Mouse (Mus musculus) lung, embryonic 14.5 days (tissue): ENCODE results near the gene Slc25a38. TPM values are rescaled to one million over a fixed set of nuclear protein-coding genes. Genes with fewer than 3 reads are reported as not detected.

ENCODE experiments used
- ATAC-seq: fragments of 200-750 bp; cut with Nextera tagmentation; 2 replicates; pipeline ENCODE4 v1.8.0; 2017; ENCODE audit warnings: mild to moderate bottlenecking, moderate TSS enrichment, moderate library complexity; ENCODE audit not compliant: insufficient read depth
- DNase-seq: peaks from one replicate; pipeline ENCODE4 v3.0.0-alpha.2; 2015
- H3K27ac ChIP-seq: fragments of 300-500 bp; sonication (generic); 2 replicates; pipeline ENCODE4 v1.5.1; 2014; ENCODE audit warnings: low read depth, mild to moderate bottlenecking, moderate library complexity
- H3K27me3 ChIP-seq: fragments of 300-500 bp; sonication (generic); 2 replicates; pipeline ENCODE4 v1.6.1; 2014; ENCODE audit warnings: low read length, control low read depth; ENCODE audit not compliant: insufficient read depth
- H3K36me3 ChIP-seq: fragments of 300-500 bp; sonication (generic); 2 replicates; pipeline ENCODE4 v1.6.1; 2014; ENCODE audit warnings: control low read depth; ENCODE audit not compliant: insufficient read depth
- H3K4me1 ChIP-seq: fragments of 300-500 bp; sonication (generic); 2 replicates; pipeline ENCODE4 v1.6.1; 2014; ENCODE audit warnings: antibody characterized with exemption, control low read depth; ENCODE audit not compliant: insufficient read depth
- H3K4me2 ChIP-seq: fragments of 300-500 bp; sonication (generic); 2 replicates; pipeline ENCODE4 v1.6.1; 2014; ENCODE audit warnings: mild to moderate bottlenecking
- H3K4me3 ChIP-seq: fragments of 300-500 bp; sonication (generic); 2 replicates; pipeline ENCODE4 v1.5.1; 2014; ENCODE audit warnings: low read depth, low read length
- H3K9ac ChIP-seq: fragments of 300-500 bp; sonication (generic); 2 replicates; pipeline ENCODE4 v1.6.1; 2014
- H3K9me3 ChIP-seq: fragments of 300-500 bp; sonication (generic); 2 replicates; pipeline ENCODE4 v1.6.1; 2016; ENCODE audit warnings: low read depth, low read length, control low read depth
- CTCF ChIP-seq: IDR thresholded peaks from 2 replicates; pipeline ENCODE4 v1.5.1; 2016; ENCODE audit warnings: antibody characterized with exemption, low read depth
- WGBS: fragments of 180-500 bp; shearing (Covaris S2); extraction: QIAGEN DNeasy Blood & Tissue Kit; methylation state at CpG from one replicate; pipeline ENCODE4 v1.1.7; 2014; 5-methylcytosine and 5-hydroxymethylcytosine counted together
- polyA plus RNA-seq: library from polyadenylated mRNA; unstranded; fragments of >200 nt; fragmentation: Nextera tagmentation; extraction: Ambion mirVana; gene quantifications from 2 replicates; pipeline ENCODE4 v1.2.1, GENCODE M21; 2014

Gene Slc25a38
- polyA plus RNA-seq: 26.9 and 31.4 TPM in 2 replicates

DNA sequence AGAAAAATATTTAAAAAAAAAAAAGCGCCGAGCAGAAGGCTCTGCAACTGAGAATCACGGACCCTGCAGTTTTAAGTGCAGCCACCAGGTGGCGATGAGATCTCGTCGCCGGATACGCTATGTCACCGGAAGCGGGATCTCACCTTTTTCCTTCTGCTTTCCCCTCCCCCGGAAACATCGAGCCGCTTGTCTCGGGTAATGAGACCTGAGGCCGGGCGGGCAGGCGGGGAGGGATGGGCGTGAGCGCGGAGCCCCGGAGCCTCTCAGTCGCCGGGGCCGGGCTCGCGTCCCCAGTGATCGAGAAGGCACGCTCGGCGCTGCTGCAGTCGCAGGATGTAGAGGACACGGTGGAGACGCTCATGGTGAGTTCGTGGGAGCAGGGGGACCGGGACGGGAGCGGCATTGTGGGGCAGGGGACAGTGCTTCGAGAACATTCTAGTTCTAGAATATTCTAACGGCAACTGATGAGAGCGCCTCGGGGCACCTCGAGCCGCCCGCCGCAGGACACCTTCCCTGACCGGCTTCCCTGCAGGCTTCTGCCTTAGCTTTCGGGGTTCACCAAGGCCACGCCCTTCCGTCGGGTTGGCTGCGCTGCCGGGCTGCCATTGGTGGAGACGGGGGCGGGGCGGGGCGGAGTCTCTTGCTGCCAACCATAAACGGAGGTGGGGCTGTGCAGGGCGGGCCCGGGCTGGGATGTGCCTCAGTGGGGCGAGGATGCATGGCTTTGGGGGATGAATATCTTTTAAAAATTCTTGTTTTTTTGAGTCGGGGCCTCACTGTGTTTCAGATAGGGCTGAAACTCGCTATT lies at the start of gene Slc25a38:
Gene Slc25a38, plus strand, starts transcription at position 164 of the 808 bp plus-strand sequence.
- Histone ChIP-seq H3K4me1 (0 out of 2 replicates have a peak, but pooled peaks cover 2% of the 10 kb centered on the region), H3K4me2 (peak within 1 kb of the TSS; percentile 67), H3K4me3 (peak within 1 kb of the TSS; percentile 83), H3K9ac (peak within 1 kb of the TSS; percentile 71), H3K36me3 (no peaks in the 10 kb centered on the region), H3K27ac (peak within 1 kb of the TSS; percentile 96), H3K9me3 (no peaks in the 10 kb centered on the region), H3K27me3 (no peaks in the 10 kb centered on the region)
- under 1% methylated on average over 62 of the region's 62 CpGs for WGBS
- ATAC-seq: peak; percentile 99
- peak; percentile 83 for TF ChIP-seq CTCF
- DNase-seq: peak; percentile 98

DNA sequence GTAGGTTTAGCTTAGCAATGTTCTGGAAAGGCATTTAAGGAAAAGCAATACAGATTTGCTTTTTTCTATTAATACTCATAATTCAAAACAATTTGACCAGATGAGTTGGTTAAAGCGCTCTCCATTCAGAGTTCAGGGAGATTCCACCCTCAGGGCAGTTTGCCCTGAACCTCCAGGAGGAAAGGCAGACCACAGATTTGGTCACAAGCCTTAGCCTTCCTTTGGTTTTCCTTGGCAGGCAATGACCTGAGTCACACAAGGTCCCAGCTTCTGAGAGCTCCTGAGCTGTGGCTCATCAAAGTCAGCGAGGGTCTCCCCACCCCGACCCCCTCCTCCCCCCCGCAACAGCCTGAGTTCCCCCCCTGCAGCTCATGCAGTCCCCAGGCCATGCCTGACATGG lies 45.9 kb upstream of the Slc25a38 start:
- ATAC-seq (no peak), DNase-seq (no peak)
- no peak overlapping the region for H3K4me3 ChIP-seq
- 52% methylated on average over 4 of the region's 4 CpGs for WGBS
- H3K9me3 ChIP-seq: no peaks in the 10 kb centered on the region
- no peak overlapping the region for H3K9ac ChIP-seq
- no peaks in the 10 kb centered on the region for H3K4me1 ChIP-seq
- H3K4me2 ChIP-seq: no peak overlapping the region
- H3K27me3 ChIP-seq: no peaks in the 10 kb centered on the region
- no peaks in the 10 kb centered on the region for H3K36me3 ChIP-seq
- TF ChIP-seq CTCF: no peak
- H3K27ac ChIP-seq: no peak overlapping the region

DNA sequence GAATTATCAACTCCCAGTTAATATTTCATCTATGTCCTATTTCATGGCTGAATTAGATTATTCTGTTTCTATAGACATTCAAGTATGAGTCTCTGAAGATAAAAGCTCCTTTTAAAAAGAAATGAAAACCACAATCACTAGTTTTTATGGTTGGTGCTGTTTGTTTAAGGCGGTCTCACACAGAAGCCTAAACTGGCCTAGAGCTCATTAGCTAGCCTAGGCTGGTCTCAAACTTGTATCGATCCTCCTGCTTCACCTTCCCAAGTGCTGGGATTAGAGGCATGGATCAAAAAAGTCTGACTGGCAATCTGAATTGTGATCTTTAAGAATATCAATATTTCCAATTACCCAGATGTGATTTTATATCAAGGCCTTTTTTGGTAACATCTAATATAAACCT lies 42.6 kb upstream of the Slc25a38 start:
- no peak overlapping the region for H3K4me3 ChIP-seq
- TF ChIP-seq CTCF: no peak
- ATAC-seq (no peak), DNase-seq (no peak)
- 72% methylated on average over 2 of the region's 2 CpGs for WGBS
- no peaks in the 10 kb centered on the region for H3K9me3 ChIP-seq
- no peak overlapping the region for H3K27ac ChIP-seq
- H3K36me3 ChIP-seq: no peaks in the 10 kb centered on the region
- H3K4me1 ChIP-seq: no peaks in the 10 kb centered on the region
- H3K9ac ChIP-seq: no peak overlapping the region
- H3K27me3 ChIP-seq: no peaks in the 10 kb centered on the region
- H3K4me2 ChIP-seq: no peak overlapping the region

DNA sequence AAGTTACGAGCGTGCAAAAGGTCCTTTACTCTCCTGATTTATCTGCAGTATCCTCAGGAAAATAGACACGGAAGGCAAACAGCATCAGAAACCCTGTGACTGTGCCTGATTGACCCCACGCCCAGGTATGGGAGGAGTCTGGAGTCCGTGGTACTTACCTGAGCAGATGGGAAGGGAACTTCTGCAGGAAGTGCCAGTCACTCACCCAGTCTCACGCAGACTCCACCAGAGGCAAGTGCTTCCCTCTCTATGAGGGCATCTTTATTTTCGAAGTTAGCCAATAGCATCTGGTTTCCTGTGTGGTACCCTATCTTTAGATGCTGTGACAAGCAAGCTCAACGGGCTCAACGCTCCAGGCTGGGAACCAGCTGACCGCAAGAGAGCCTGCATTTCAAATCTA lies 42.1 kb upstream of the Slc25a38 start:
- DNase-seq (no peak), ATAC-seq (no peak)
- 46% methylated on average over 10 of the region's 10 CpGs for WGBS
- no peak overlapping the region for H3K27ac ChIP-seq
- no peaks in the 10 kb centered on the region for H3K4me1 ChIP-seq
- TF ChIP-seq CTCF: no peak
- no peak overlapping the region for H3K9ac ChIP-seq
- no peak overlapping the region for H3K4me2 ChIP-seq
- no peaks in the 10 kb centered on the region for H3K36me3 ChIP-seq
- H3K9me3 ChIP-seq: no peaks in the 10 kb centered on the region
- no peaks in the 10 kb centered on the region for H3K27me3 ChIP-seq
- no peak overlapping the region for H3K4me3 ChIP-seq

DNA sequence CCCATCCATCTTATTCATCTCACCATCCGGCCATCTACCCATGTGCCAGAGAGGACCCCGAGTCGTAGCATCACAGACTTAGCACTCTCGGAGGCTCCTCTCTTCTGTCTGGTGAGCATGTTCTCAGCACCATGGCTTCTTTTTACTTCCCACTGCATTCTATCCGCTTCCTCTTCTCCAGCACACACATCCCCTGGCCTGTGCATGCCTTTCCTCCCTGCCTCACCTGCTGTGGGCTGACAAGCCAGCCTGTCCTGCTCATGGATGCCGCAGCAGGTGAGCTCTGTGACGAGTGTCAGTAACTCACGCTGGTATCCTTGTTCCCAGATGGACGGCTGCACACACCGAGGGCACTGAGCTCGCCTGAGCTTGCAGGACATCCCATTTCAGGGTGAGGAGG lies 40.4 kb upstream of the Slc25a38 start, which contains the start of gene Cx3cr1:
Gene Cx3cr1, minus strand, starts transcription at position 101 of the 400 bp plus-strand sequence.
- DNase-seq (no peak), ATAC-seq (no peak)
- Histone ChIP-seq H3K4me2 (no peak within 1 kb of the TSS), H3K9ac (no peak within 1 kb of the TSS), H3K4me1 (no peaks in the 10 kb centered on the region), H3K27me3 (no peaks in the 10 kb centered on the region), H3K9me3 (no peaks in the 10 kb centered on the region), H3K27ac (no peak within 1 kb of the TSS), H3K36me3 (no peaks in the 10 kb centered on the region), H3K4me3 (no peak within 1 kb of the TSS)
- TF ChIP-seq CTCF: no peak
- 76% methylated on average over 11 of the region's 11 CpGs for WGBS

DNA sequence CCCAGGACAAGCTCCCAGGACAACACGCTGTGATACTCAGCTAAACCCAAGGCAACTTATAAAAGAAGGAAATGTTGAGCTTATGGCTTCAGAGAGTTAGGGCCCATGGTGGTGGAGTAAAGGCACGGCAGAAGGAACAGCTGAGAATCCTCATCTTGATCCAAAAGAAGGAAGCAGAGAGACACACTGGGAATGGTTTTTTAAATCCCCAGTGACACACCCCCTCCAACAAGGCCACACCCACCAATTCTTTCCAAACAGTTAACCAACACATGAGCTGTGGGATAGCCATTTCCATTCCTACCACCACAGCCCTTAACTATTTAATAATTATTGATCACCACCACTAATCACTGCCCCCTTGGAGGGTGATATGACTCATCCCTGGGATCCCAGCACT lies 38.9 kb upstream of the Slc25a38 start:
- Histone ChIP-seq H3K9me3 (no peaks in the 10 kb centered on the region), H3K4me2 (no peak overlapping the region), H3K4me1 (no peaks in the 10 kb centered on the region), H3K27me3 (no peaks in the 10 kb centered on the region), H3K9ac (no peak overlapping the region), H3K4me3 (no peak overlapping the region), H3K27ac (no peak overlapping the region), H3K36me3 (no peaks in the 10 kb centered on the region)
- no peak for TF ChIP-seq CTCF
- DNase-seq: no peak
- 64% methylated on average over 2 of the region's 2 CpGs for WGBS
- no peak for ATAC-seq

DNA sequence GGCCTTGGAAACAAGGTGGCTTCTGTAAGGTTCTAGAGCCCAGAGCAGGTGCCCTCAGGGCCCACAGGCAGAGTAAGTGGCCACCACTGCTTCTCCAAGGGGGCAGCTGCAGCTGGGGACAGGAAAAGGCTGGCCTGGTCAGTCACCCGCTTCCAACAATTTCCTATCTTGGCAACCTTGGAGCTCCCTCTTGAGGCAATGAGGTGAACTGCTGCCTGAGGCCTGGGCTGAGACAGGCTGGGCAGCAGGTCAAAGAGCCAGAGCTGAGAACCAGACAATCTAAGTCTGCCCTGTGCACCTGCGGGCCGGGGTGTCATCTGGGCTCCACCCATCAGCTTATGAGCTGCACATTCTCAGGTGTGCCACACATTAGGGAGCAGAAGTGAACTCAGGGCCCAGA lies 37.0 kb upstream of the Slc25a38 start:
- no peaks in the 10 kb centered on the region for H3K36me3 ChIP-seq
- ATAC-seq (peak; percentile 49; the same call in 1 of the 2 replicates), DNase-seq (peak; percentile 90)
- TF ChIP-seq CTCF: peak; percentile 96
- WGBS: 9% methylated on average over 3 of the region's 3 CpGs
- no peaks in the 10 kb centered on the region for H3K27me3 ChIP-seq
- no peak overlapping the region for H3K4me2 ChIP-seq
- H3K4me3 ChIP-seq: no peak overlapping the region
- H3K9ac ChIP-seq: no peak overlapping the region
- H3K27ac ChIP-seq: no peak overlapping the region
- H3K9me3 ChIP-seq: no peaks in the 10 kb centered on the region
- H3K4me1 ChIP-seq: no peaks in the 10 kb centered on the region
